Mouse (Mus musculus) stomach, postnatal 0 days (tissue): ENCODE results near the gene Vav2. TPM values are rescaled to one million over a fixed set of nuclear protein-coding genes. Genes with fewer than 3 reads are reported as not detected.

Experiments
- ATAC-seq: fragments of 200-750 bp; cut with Nextera tagmentation; 2 replicates; pipeline ENCODE4 v1.8.0; 2017; ENCODE audit not compliant: low FRiP score, low TSS enrichment
- DNase-seq: peaks from one replicate; pipeline ENCODE4 v3.0.0-alpha.2; 2016; ENCODE audit warnings: low spot score
- H3K27ac ChIP-seq: fragments of 300-500 bp; sonication (generic); replicated peaks from 2 replicates; pipeline ENCODE4 v1.5.1; 2014; ENCODE audit warnings: mild to moderate bottlenecking, control low read depth
- H3K27me3 ChIP-seq: fragments of 300-500 bp; sonication (generic); 2 replicates; pipeline ENCODE4 v1.6.1; 2014; ENCODE audit warnings: low read length; ENCODE audit not compliant: control insufficient read depth, insufficient read depth
- H3K36me3 ChIP-seq: fragments of 300-500 bp; sonication (generic); 2 replicates; pipeline ENCODE4 v1.6.1; 2014; ENCODE audit warnings: low read length, mixed read lengths; ENCODE audit not compliant: control insufficient read depth, insufficient read depth
- H3K4me1 ChIP-seq: fragments of 300-500 bp; sonication (generic); replicated peaks from 2 replicates; pipeline ENCODE4 v1.6.1; 2014; ENCODE audit warnings: antibody characterized with exemption; ENCODE audit not compliant: control insufficient read depth, insufficient read depth
- H3K4me2 ChIP-seq: fragments of 300-500 bp; sonication (generic); replicated peaks from 2 replicates; pipeline ENCODE4 v1.6.1; 2014; ENCODE audit warnings: low read depth, mild to moderate bottlenecking, control low read depth, moderate library complexity
- H3K4me3 ChIP-seq: fragments of 300-500 bp; sonication (generic); 2 replicates; pipeline ENCODE4 v1.5.1; 2014; ENCODE audit warnings: low read depth, low read length, control low read depth
- H3K9ac ChIP-seq: fragments of 300-500 bp; sonication (generic); 2 replicates; pipeline ENCODE4 v1.6.1; 2014; ENCODE audit warnings: mild to moderate bottlenecking, low read length, control low read depth, mixed read lengths
- H3K9me3 ChIP-seq: fragments of 300-500 bp; sonication (generic); 2 replicates; pipeline ENCODE4 v1.6.1; 2016; ENCODE audit warnings: low read length; ENCODE audit not compliant: control insufficient read depth
- CTCF ChIP-seq: IDR thresholded peaks from 2 replicates; pipeline ENCODE4 v1.5.1; 2016; ENCODE audit warnings: antibody characterized with exemption, low read depth, mild to moderate bottlenecking, moderate library complexity
- EP300 ChIP-seq: optimal IDR thresholded peaks from 2 replicates; pipeline ENCODE3; 2016; ENCODE audit warnings: antibody characterized with exemption
- WGBS: fragments of 180-500 bp; shearing (Covaris S2); extraction: QIAGEN DNeasy Blood & Tissue Kit; methylation state at CpG from one replicate; pipeline ENCODE4 v1.1.7; 2014; 5-methylcytosine and 5-hydroxymethylcytosine counted together
- polyA plus RNA-seq: library from polyadenylated mRNA; unstranded; fragments of >200 nt; fragmentation: Nextera tagmentation; extraction: Ambion mirVana; gene quantifications from 2 replicates; pipeline ENCODE4 v1.2.1, GENCODE M21; 2015

The Vav2 gene
- polyA plus RNA-seq, 1 experiment from 2014 or later, result 2.7 TPM

DNA sequence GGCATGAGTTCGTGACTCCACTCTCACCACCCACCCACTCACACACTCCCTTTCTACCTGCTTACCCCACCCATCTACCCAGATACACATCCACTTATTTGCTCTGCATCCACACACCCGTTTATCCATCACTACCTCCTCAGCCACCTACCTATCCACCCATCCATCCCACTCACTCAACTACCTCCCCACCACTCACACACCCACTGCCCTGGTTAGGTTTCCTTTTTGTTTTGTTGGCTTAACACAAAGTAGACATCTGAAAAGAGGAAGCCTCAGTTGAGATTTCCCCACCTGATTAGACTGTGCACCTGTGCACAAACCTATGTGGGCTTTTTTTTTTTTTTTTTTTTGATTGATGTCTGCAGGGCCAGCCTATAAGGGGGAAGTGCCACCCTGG is 5.8 kb upstream of the Vav2 start:
- Histone ChIP-seq H3K27me3 (no peaks in the 10 kb centered on the region), H3K36me3 (no peaks in the 10 kb centered on the region), H3K9me3 (no peaks in the 10 kb centered on the region), H3K27ac (no peak overlapping the region), H3K4me2 (no peak overlapping the region), H3K4me3 (no peak overlapping the region), H3K9ac (no peak overlapping the region), H3K4me1 (no peaks in the 10 kb centered on the region; the same call in 1 of the 2 replicates)
- 59% methylated on average over 2 of the region's 2 CpGs for WGBS
- no peak for ATAC-seq
- TF ChIP-seq CTCF, result no peak
- TF ChIP-seq EP300, result no peak
- DNase-seq, result no peak

DNA sequence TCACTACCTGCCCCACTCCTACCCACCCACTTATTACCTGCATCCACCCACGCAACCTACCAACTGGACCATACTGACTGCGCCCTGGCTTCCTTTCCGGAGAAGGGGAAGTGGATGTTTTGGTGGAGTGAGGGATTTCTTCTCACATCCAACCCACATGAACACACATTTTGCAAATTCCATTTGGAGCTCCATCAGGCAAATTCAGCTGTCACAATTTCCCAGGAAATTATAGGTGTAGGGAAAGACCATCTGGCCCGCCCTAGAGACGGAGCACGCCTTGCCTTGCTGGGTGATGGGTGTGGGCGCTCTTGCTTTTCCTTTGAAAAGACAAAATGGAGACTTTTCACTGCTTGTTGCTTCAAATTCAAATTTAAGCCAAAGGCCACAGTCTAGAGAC is 3.8 kb upstream of the Vav2 start:
- DNase-seq (no peak), ATAC-seq (no peak)
- H3K36me3 ChIP-seq, result no peaks in the 10 kb centered on the region
- no peak overlapping the region for H3K4me2 ChIP-seq
- no peak overlapping the region for H3K4me3 ChIP-seq
- H3K27ac ChIP-seq, result no peak overlapping the region
- TF ChIP-seq CTCF (no peak), EP300 (no peak)
- no peak overlapping the region for H3K9ac ChIP-seq
- H3K4me1 ChIP-seq, result peaks cover 3% of the 10 kb centered on the region; the same call in 1 of the 2 replicates
- H3K27me3 ChIP-seq, result no peaks in the 10 kb centered on the region
- no peaks in the 10 kb centered on the region for H3K9me3 ChIP-seq
- WGBS, result 87% methylated on average over 7 of the region's 7 CpGs

DNA sequence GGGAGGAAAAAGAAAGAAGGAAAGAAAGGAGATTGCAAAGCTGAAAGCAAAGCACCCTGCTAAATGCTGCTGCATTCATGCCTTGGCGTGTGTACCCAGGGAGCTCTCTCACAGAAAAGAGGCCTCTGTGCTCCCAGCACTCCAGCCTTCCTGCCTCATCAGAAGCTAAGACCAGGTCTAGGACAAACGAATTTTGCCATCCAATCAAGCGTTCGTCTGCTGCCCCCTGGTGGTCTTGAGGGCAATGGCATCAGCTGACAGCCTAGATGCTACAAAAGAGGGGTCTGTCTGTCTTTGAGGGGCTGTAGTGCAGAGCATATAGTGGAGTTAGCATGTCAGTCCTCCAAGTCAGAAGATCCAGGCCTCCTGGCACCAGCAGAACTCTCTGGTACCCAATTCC is 1.2 kb upstream of the Vav2 start:
- Histone ChIP-seq H3K4me2 (no peak overlapping the region), H3K36me3 (no peaks in the 10 kb centered on the region), H3K4me1 (peaks cover 3% of the 10 kb centered on the region; the same call in 1 of the 2 replicates), H3K4me3 (no peak overlapping the region), H3K27me3 (no peaks in the 10 kb centered on the region), H3K9me3 (no peaks in the 10 kb centered on the region), H3K27ac (no peak overlapping the region), H3K9ac (no peak overlapping the region)
- ATAC-seq (no peak), DNase-seq (peak; percentile 79)
- peak; percentile 99 for TF ChIP-seq CTCF
- TF ChIP-seq EP300, result no peak
- 2% methylated on average over 4 of the region's 4 CpGs for WGBS

DNA sequence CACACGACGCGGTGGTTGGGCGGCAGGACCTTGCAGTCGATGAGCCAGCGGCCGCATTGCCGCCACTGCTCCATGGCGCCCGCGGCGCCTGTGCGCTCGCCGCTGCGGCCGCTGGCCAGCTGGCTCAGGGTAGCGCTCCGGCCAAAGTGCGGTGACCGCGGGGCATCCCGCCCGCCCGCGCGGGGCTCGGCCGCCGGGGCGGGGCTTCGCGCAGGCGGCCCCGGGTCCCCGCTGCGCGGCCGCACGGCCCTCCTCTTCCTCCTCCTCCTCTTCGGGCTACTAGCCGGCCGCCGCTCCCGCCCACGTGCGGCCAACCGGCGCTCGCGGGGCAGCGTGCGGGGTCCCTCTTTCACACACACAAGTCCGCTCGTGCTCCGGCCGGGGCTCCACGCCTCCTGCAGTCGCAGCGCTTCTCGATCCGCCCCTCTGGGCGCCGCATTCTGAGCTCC is 403 bp downstream of the Vav2 start:
- DNase-seq, result no peak
- 0% methylated on average over 35 of the region's 64 CpGs for WGBS
- Histone ChIP-seq H3K27ac (peak overlapping the region; percentile 84), H3K4me3 (peak overlapping the region; percentile 76), H3K9me3 (no peaks in the 10 kb centered on the region), H3K4me1 (peaks cover 3% of the 10 kb centered on the region; the same call in 1 of the 2 replicates), H3K9ac (peak overlapping the region; percentile 74), H3K27me3 (no peaks in the 10 kb centered on the region), H3K36me3 (no peaks in the 10 kb centered on the region), H3K4me2 (peak overlapping the region; percentile 97)
- ATAC-seq, result peak; percentile 49; the same call in 1 of the 2 replicates
- TF ChIP-seq EP300, result no peak
- no peak; the same call in 1 of the 2 replicates for TF ChIP-seq CTCF

DNA sequence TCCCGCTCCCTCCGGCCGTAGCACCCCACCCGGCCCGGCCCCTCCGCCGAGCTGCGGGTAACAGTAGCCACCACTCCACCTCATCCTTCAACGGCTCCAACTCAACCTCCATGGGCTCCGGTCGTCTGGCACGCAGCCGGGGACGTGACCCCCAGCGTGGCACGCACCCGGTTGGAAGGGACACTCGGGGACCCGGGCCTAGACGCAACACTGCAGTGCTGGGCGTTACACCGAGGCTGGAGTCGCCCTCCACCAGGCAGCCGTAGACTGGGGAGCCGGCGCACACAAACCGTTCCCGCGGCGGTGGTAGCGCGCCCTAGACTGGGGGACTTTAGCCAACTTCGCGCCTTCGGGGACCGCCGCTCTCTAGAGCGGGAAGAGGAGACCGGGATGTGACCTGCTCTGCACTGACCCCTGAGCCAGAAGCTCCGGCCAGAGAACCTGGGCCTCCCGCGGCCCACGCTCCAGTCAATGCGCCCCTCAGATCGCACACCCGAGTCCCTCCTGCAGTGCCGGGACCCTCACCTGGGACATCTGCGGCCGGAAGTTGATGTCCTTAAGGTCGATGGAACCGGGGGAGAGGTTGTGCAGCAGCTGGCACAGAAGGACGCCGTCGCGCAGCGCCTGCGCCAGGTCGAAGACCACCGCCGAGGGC is 955 bp downstream of the Vav2 start:
- 0% methylated on average over 57 of the region's 60 CpGs for WGBS
- no peak for TF ChIP-seq CTCF
- TF ChIP-seq EP300, result no peak
- Histone ChIP-seq H3K9me3 (no peaks in the 10 kb centered on the region), H3K36me3 (no peaks in the 10 kb centered on the region), H3K4me1 (peaks cover 3% of the 10 kb centered on the region; the same call in 1 of the 2 replicates), H3K9ac (peak overlapping the region; percentile 74), H3K4me2 (peak overlapping the region; percentile 97), H3K27me3 (no peaks in the 10 kb centered on the region), H3K4me3 (peak overlapping the region; percentile 76), H3K27ac (peak overlapping the region; percentile 84)
- peak; percentile 6; the same call in 1 of the 2 replicates for ATAC-seq
- peak; percentile 49 for DNase-seq

DNA sequence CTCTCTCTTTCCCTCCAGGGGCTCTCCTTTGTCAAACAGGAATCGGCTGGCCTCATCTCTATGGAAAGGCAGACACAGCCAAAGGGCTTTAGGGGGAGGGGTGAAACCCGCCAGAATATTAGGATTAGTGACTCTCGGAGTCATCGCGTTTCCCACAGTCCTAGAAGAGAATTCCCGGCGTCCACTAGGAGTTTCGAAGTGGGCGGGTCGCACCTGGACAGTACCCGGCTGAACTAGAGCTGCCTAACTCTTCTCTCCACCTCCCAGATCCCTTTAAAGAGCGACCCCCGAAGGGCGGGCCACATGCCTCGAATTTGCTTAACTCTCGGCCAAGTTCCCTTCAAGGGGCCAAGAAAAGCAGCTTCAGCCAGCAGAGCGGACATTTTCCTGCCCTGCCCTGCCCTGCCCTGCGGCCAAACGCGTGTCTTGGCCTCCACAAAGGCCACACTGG is 1.6 kb downstream of the Vav2 start:
- no peaks in the 10 kb centered on the region for H3K36me3 ChIP-seq
- peak overlapping the region; percentile 74 for H3K9ac ChIP-seq
- no peak for TF ChIP-seq CTCF
- no peak for TF ChIP-seq EP300
- 3% methylated on average over 20 of the region's 20 CpGs for WGBS
- DNase-seq, result peak; percentile 40
- no peaks in the 10 kb centered on the region for H3K27me3 ChIP-seq
- H3K4me3 ChIP-seq, result peak overlapping the region; percentile 76
- H3K27ac ChIP-seq, result peak overlapping the region; percentile 65; the same call in 1 of the 2 replicates
- peak overlapping the region; percentile 97 for H3K4me2 ChIP-seq
- peaks cover 3% of the 10 kb centered on the region; the same call in 1 of the 2 replicates for H3K4me1 ChIP-seq
- ATAC-seq, result no peak
- H3K9me3 ChIP-seq, result no peaks in the 10 kb centered on the region
